Mouse (Mus musculus): Measurements from ENCODE around the gene Ccdc33.

DNA sequence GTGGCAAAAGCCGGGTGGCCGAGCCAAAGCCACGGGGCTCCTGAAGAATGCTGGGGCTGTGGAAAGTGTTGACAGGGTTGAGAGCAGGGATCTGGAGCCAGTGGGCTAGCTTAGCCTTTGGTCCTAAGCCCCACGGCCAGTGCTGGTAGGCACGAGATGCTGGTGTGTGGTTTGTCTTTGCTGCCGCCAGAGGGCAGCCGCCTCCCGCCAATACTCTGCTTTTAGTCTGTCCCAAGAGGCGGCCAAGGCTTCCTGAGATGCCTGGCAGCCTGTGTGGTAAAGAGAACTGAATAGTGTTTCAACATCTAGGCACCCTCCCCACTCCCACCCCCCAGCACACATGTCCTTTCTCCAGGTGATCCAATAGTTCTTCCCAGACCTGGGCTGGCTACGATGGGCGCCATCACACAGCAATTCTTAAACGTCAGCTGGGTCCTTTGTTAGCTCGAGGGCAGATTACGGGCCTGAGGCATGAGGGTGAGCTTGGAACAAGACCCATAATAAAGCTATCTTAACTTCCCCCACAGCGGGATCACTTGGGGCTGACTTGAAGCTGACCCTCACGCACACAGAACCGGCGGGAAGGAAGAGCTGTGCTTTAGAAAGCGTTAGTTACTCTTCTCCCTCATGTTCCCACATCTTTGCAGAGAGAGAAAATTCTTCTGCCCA is 80.0 kb downstream of the Ccdc33 start:
- no peak for TF ChIP-seq MAFK (IDR thresholded peaks at IDR 0.05; ENCODE audit: insufficient read depth, low read depth, low read length)
- peak; percentile 93 for TF ChIP-seq ZC3H11A (IDR thresholded peaks at IDR 0.05; ENCODE audit: borderline replicate concordance, low read depth, low read length)
- TF ChIP-seq CHD2 (IDR thresholded peaks at IDR 0.05; ENCODE audit: low read depth, low read length): no peak
- TF ChIP-seq HCFC1 (IDR thresholded peaks at IDR 0.05; ENCODE audit: borderline replicate concordance, insufficient read depth, low read length): no peak
